Mouse (Mus musculus): ENCODE data around the gene Hoxa7. TPM values are rescaled to one million over a fixed set of nuclear protein-coding genes. Genes with fewer than 3 reads are reported as not detected.

Gene Hoxa7
- polyA plus RNA-seq, 1 experiment from 2014 or later: 8.1 TPM

- Histone ChIP-seq H3K36me3 (ENCODE audit: control insufficient read depth, insufficient read depth, low read length) (no peaks in the 10 kb centered on the region), H3K27ac (replicated peaks) (no peak within 1 kb of the TSS), H3K9me3 (ENCODE audit: control insufficient read depth, low read length) (no peaks in the 10 kb centered on the region), H3K9ac (ENCODE audit: low read length) (no peak within 1 kb of the TSS), H3K4me2 (replicated peaks; ENCODE audit: low read depth) (no peak within 1 kb of the TSS), H3K4me1 (replicated peaks; ENCODE audit: control insufficient read depth, insufficient read depth) (no peaks in the 10 kb centered on the region), H3K27me3 (ENCODE audit: control insufficient read depth, insufficient read depth, low read length) (peaks cover 48% of the 10 kb centered on the region), H3K4me3 (ENCODE audit: low read depth, low read length) (no peak within 1 kb of the TSS; the same call in 1 of the 2 replicates)
- TF ChIP-seq EP300 (optimal IDR thresholded peaks at IDR 0.05) (no peak), CTCF (IDR thresholded peaks at IDR 0.05; ENCODE audit: low read depth) (no peak)
- ATAC-seq (ENCODE audit: low FRiP score, low TSS enrichment) (no peak), DNase-seq (ENCODE audit: low spot score) (no peak)
- 2% methylated on average over 20 of the region's 20 CpGs for WGBS
Observed at GRCm38 (mm10) chr6:52245757-52246142, 24.1 kb upstream of the Hoxa7 start, which contains the start of gene Hoxa11. Gene Hoxa11 (minus strand): TSS chr6:52245810.

- no peak for ATAC-seq (ENCODE audit: low FRiP score, low TSS enrichment)
- Histone ChIP-seq H3K36me3 (ENCODE audit: control insufficient read depth, insufficient read depth, low read length) (no peaks in the 10 kb centered on the region), H3K4me3 (ENCODE audit: low read depth, low read length) (no peak overlapping the region; the same call in 1 of the 2 replicates), H3K4me1 (replicated peaks; ENCODE audit: control insufficient read depth, insufficient read depth) (no peaks in the 10 kb centered on the region), H3K4me2 (replicated peaks; ENCODE audit: low read depth) (no peak overlapping the region), H3K27ac (replicated peaks) (no peak overlapping the region), H3K27me3 (ENCODE audit: control insufficient read depth, insufficient read depth, low read length) (peaks cover 52% of the 10 kb centered on the region), H3K9ac (ENCODE audit: low read length) (no peak overlapping the region), H3K9me3 (ENCODE audit: control insufficient read depth, low read length) (no peaks in the 10 kb centered on the region)
- 1% methylated on average over 71 of the region's 71 CpGs for whole genome bisulfite sequencing
- TF ChIP-seq EP300 (optimal IDR thresholded peaks at IDR 0.05) (no peak), CTCF (IDR thresholded peaks at IDR 0.05; ENCODE audit: low read depth) (no peak)
- DNase-seq (ENCODE audit: low spot score): no peak
Observed at GRCm38 (mm10) chr6:52245040-52245756, 23.5 kb upstream of the Hoxa7 start.

- no peak overlapping the region for H3K4me2 ChIP-seq (replicated peaks; ENCODE audit: low read depth)
- DNase-seq (ENCODE audit: low spot score): no peak
- 5% methylated on average over 23 of the region's 23 CpGs for WGBS
Observed at GRCm38 (mm10) chr6:52244471-52245039, 22.9 kb upstream of the Hoxa7 start.

GRCm38 (mm10) chr6:52243681-52244121, 22.0 kb upstream of the Hoxa7 start:
- Histone ChIP-seq H3K27ac (replicated peaks) (no peak overlapping the region), H3K9ac (ENCODE audit: low read length) (no peak overlapping the region), H3K9me3 (ENCODE audit: control insufficient read depth, low read length) (no peaks in the 10 kb centered on the region), H3K4me2 (replicated peaks; ENCODE audit: low read depth) (no peak overlapping the region), H3K4me1 (replicated peaks; ENCODE audit: control insufficient read depth, insufficient read depth) (no peaks in the 10 kb centered on the region), H3K27me3 (ENCODE audit: control insufficient read depth, insufficient read depth, low read length) (peaks cover 60% of the 10 kb centered on the region), H3K4me3 (ENCODE audit: low read depth, low read length) (no peak overlapping the region), H3K36me3 (ENCODE audit: control insufficient read depth, insufficient read depth, low read length) (no peaks in the 10 kb centered on the region)
- WGBS: 9% methylated on average over 12 of the region's 12 CpGs
- DNase-seq (ENCODE audit: low spot score): no peak
- no peak for TF ChIP-seq EP300 (optimal IDR thresholded peaks at IDR 0.05)
- TF ChIP-seq CTCF (IDR thresholded peaks at IDR 0.05; ENCODE audit: low read depth): no peak
- no peak for ATAC-seq (ENCODE audit: low FRiP score, low TSS enrichment)

More at GRCm38 (mm10) chr6:52244471-52245039, 22.9 kb upstream of the Hoxa7 start:
- no peak overlapping the region for H3K9ac ChIP-seq (ENCODE audit: low read length)
- H3K4me1 ChIP-seq (replicated peaks; ENCODE audit: control insufficient read depth, insufficient read depth): no peaks in the 10 kb centered on the region
- ATAC-seq (ENCODE audit: low FRiP score, low TSS enrichment): no peak
- no peak overlapping the region for H3K27ac ChIP-seq (replicated peaks)
- no peaks in the 10 kb centered on the region for H3K36me3 ChIP-seq (ENCODE audit: control insufficient read depth, insufficient read depth, low read length)
- H3K9me3 ChIP-seq (ENCODE audit: control insufficient read depth, low read length): no peaks in the 10 kb centered on the region
- TF ChIP-seq EP300 (optimal IDR thresholded peaks at IDR 0.05) (no peak), CTCF (IDR thresholded peaks at IDR 0.05; ENCODE audit: low read depth) (no peak)
- H3K27me3 ChIP-seq (ENCODE audit: control insufficient read depth, insufficient read depth, low read length): peaks cover 56% of the 10 kb centered on the region
- no peak overlapping the region for H3K4me3 ChIP-seq (ENCODE audit: low read depth, low read length)

- no peak for ATAC-seq (ENCODE audit: low FRiP score, low TSS enrichment)
- Histone ChIP-seq H3K27ac (replicated peaks) (no peak overlapping the region), H3K4me2 (replicated peaks; ENCODE audit: low read depth) (no peak overlapping the region), H3K4me3 (ENCODE audit: low read depth, low read length) (no peak overlapping the region), H3K9ac (ENCODE audit: low read length) (no peak overlapping the region), H3K4me1 (replicated peaks; ENCODE audit: control insufficient read depth, insufficient read depth) (no peaks in the 10 kb centered on the region), H3K36me3 (ENCODE audit: control insufficient read depth, insufficient read depth, low read length) (no peaks in the 10 kb centered on the region), H3K27me3 (ENCODE audit: control insufficient read depth, insufficient read depth, low read length) (peaks cover 57% of the 10 kb centered on the region), H3K9me3 (ENCODE audit: control insufficient read depth, low read length) (no peaks in the 10 kb centered on the region)
- TF ChIP-seq EP300 (optimal IDR thresholded peaks at IDR 0.05): no peak
- TF ChIP-seq CTCF (IDR thresholded peaks at IDR 0.05; ENCODE audit: low read depth): no peak
- no peak for DNase-seq (ENCODE audit: low spot score)
- WGBS: 3% methylated on average over 4 of the region's 4 CpGs
Observed at GRCm38 (mm10) chr6:52242801-52243332, 21.2 kb upstream of the Hoxa7 start.
